Mouse (Mus musculus) spleen, adult 2 months (tissue): ENCODE measurements at regions not wholly inside any gene's neighbourhood (a gene's known extent, or its start where the extent isn't known, plus 50 kb on each side); places are given as distances from the start of the nearest gene placed in this dataset.

Experiments used
- DNase-seq, 2 experiments: peaks; one replicate each; pipeline versions ENCODE4 v3.0.0 to v3.0.0-alpha.2; 2012 to 2021; ENCODE audit warnings: low spot score in 2 of 2, low read depth in 1 of 2
- H3K27ac ChIP-seq: fragments of 200-500 bp; 2 replicates; pipeline ENCODE4 v1.5.1; 2012; ENCODE audit warnings: low read length, inconsistent platforms; ENCODE audit not compliant: insufficient read depth
- H3K27me3 ChIP-seq: fragments of 200-500 bp; 2 replicates; pipeline ENCODE4 v1.6.1; 2012; ENCODE audit warnings: mild to moderate bottlenecking, moderate library complexity, low read length, inconsistent platforms; ENCODE audit not compliant: control insufficient read depth, insufficient read depth
- H3K36me3 ChIP-seq: fragments of 200-500 bp; 2 replicates; pipeline ENCODE4 v1.6.1; 2012; ENCODE audit warnings: mild to moderate bottlenecking, low read length, inconsistent platforms; ENCODE audit not compliant: control insufficient read depth, insufficient read depth
- H3K4me1 ChIP-seq: fragments of 200-500 bp; 2 replicates; pipeline ENCODE4 v1.6.1; 2011; ENCODE audit warnings: inconsistent platforms; ENCODE audit not compliant: control insufficient read depth, insufficient read depth, insufficient read length
- H3K4me3 ChIP-seq: fragments of 200-500 bp; 2 replicates; pipeline ENCODE4 v1.5.1; 2011; ENCODE audit warnings: mild to moderate bottlenecking, inconsistent platforms; ENCODE audit not compliant: insufficient read depth, insufficient read length; ENCODE audit errors: extremely low read depth
- CTCF ChIP-seq: fragments of 200-500 bp; IDR thresholded peaks from 2 replicates; pipeline ENCODE4 v1.5.1; 2011; ENCODE audit warnings: mild to moderate bottlenecking, inconsistent platforms; ENCODE audit not compliant: insufficient read depth, insufficient read length, insufficient replicate concordance; ENCODE audit errors: extremely low read depth
- POLR2A ChIP-seq: fragments of 200-500 bp; IDR thresholded peaks from 2 replicates; pipeline ENCODE4 v1.6.1; 2011; ENCODE audit warnings: low read depth, low read length, inconsistent platforms
- WGBS: fragments of 180-500 bp; shearing (Covaris S2); methylation state at CpG from one replicate; pipeline ENCODE4 v1.1.7; 2018; 5-methylcytosine and 5-hydroxymethylcytosine counted together

GRCm38 (mm10) chr3:51111241-51111640 lies 113.0 kb upstream of the Noct start:
- no peak for TF ChIP-seq CTCF
- TF ChIP-seq POLR2A: no peak
- 90% methylated on average over 11 of the region's 11 CpGs for WGBS
- H3K27me3 ChIP-seq: no peaks in the 10 kb centered on the region
- no peaks in the 10 kb centered on the region for H3K4me1 ChIP-seq
- H3K4me3 ChIP-seq: no peak overlapping the region
- no peak for DNase-seq
- H3K27ac ChIP-seq: no peak overlapping the region
- no peaks in the 10 kb centered on the region for H3K36me3 ChIP-seq

- H3K27me3 ChIP-seq: no peaks in the 10 kb centered on the region
- no peak overlapping the region for H3K27ac ChIP-seq
- TF ChIP-seq CTCF (no peak), POLR2A (no peak)
- no peak overlapping the region for H3K4me3 ChIP-seq
- no peak for DNase-seq
- 85% methylated on average over 3 of the region's 3 CpGs for WGBS
- H3K36me3 ChIP-seq: no peaks in the 10 kb centered on the region
- no peaks in the 10 kb centered on the region for H3K4me1 ChIP-seq
Observed at GRCm38 (mm10) chr3:51112351-51112750, 111.9 kb upstream of the Noct start.

- TF ChIP-seq POLR2A: no peak
- no peak for TF ChIP-seq CTCF
- Histone ChIP-seq H3K27me3 (no peaks in the 10 kb centered on the region), H3K4me3 (no peak overlapping the region), H3K27ac (no peak overlapping the region), H3K36me3 (no peaks in the 10 kb centered on the region), H3K4me1 (no peaks in the 10 kb centered on the region)
- WGBS: 90% methylated on average over 2 of the region's 2 CpGs
- no peak for DNase-seq
Observed at GRCm38 (mm10) chr3:51115921-51116320, 108.3 kb upstream of the Noct start.

GRCm38 (mm10) chr3:51118706-51119105 lies 105.5 kb upstream of the Noct start:
- 26% methylated on average over 7 of the region's 7 CpGs for WGBS
- H3K27me3 ChIP-seq: no peaks in the 10 kb centered on the region
- no peak overlapping the region for H3K27ac ChIP-seq
- no peak for DNase-seq
- no peak for TF ChIP-seq CTCF
- no peak for TF ChIP-seq POLR2A
- no peaks in the 10 kb centered on the region for H3K4me1 ChIP-seq
- H3K4me3 ChIP-seq: no peak overlapping the region
- H3K36me3 ChIP-seq: no peaks in the 10 kb centered on the region

- no peaks in the 10 kb centered on the region for H3K27me3 ChIP-seq
- H3K4me1 ChIP-seq: no peaks in the 10 kb centered on the region
- DNase-seq: no peak
- H3K27ac ChIP-seq: no peak overlapping the region
- H3K36me3 ChIP-seq: no peaks in the 10 kb centered on the region
- no peak overlapping the region for H3K4me3 ChIP-seq
- TF ChIP-seq POLR2A (no peak), CTCF (no peak)
- 95% methylated on average over 12 of the region's 12 CpGs for WGBS
Observed at GRCm38 (mm10) chr3:51120522-51120921, 103.7 kb upstream of the Noct start.

GRCm38 (mm10) chr3:51121703-51122540 lies 102.3 kb upstream of the Noct start:
- 41% methylated on average over 9 of the region's 9 CpGs for WGBS
- no peaks in the 10 kb centered on the region for H3K36me3 ChIP-seq
- TF ChIP-seq POLR2A: no peak
- peak; percentile 51; the same call in 1 of the 2 replicates for TF ChIP-seq CTCF
- peak; percentile 15 to 31 for DNase-seq
- no peaks in the 10 kb centered on the region for H3K4me1 ChIP-seq
- H3K4me3 ChIP-seq: no peak overlapping the region
- no peaks in the 10 kb centered on the region for H3K27me3 ChIP-seq
- H3K27ac ChIP-seq: no peak overlapping the region

GRCm38 (mm10) chr3:51122541-51122935 lies 101.7 kb upstream of the Noct start:
- H3K4me3 ChIP-seq: no peak overlapping the region
- H3K4me1 ChIP-seq: no peaks in the 10 kb centered on the region
- H3K27ac ChIP-seq: no peak overlapping the region
- H3K36me3 ChIP-seq: no peaks in the 10 kb centered on the region
- no peak for DNase-seq
- H3K27me3 ChIP-seq: no peaks in the 10 kb centered on the region
- WGBS: 89% methylated on average over 1 of the region's 1 CpGs
- TF ChIP-seq POLR2A (no peak), CTCF (no peak)
